Mouse (Mus musculus) thymus, postnatal 36 days (tissue): ENCODE results near the gene Vhl.

ENCODE experiments used
- DNase-seq, 2 experiments: peaks; one replicate each; pipeline ENCODE4 v3.0.0; 2022; ENCODE audit warnings: mixed read lengths in 2 of 2

Vhl gene

GRCm38 (mm10) chr6:113623941-113624751, at the start of gene Vhl:
Gene Vhl, plus strand, starts transcription at chr6:113623959.
- peak; percentile 83 to 86 for DNase-seq

- no peak for DNase-seq
These were observed 47.7 kb upstream of the Vhl start for GRCm38 (mm10) chr6:113576044-113576443.

- DNase-seq: no peak
These were observed 44.5 kb upstream of the Vhl start for GRCm38 (mm10) chr6:113579306-113579705.

GRCm38 (mm10) chr6:113583023-113583422, 40.7 kb upstream of the Vhl start:
- DNase-seq: no peak

DNA sequence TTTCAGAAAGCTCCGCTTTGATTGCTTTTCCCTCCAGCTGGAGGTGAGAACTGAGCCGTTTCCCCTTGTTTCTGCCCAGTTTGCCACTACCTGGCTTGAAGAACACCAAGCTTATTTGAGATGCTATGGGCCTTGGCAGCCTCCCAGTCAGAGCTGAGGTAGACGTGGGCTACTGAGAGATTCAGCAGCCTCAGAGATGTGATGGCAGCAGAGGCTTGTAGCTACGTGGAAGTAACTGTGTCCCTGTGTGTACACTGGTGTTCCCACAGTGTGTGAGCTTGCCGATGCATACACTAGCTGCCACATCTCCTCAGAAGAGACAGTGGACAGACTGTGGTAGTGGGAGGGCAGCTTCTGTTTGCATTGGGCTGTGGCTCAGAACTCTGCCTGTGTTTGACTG, 38.7 kb upstream of the Vhl start:
- DNase-seq: no peak

GRCm38 (mm10) chr6:113586466-113587183, 37.1 kb upstream of the Vhl start:
- no peak for DNase-seq

DNA sequence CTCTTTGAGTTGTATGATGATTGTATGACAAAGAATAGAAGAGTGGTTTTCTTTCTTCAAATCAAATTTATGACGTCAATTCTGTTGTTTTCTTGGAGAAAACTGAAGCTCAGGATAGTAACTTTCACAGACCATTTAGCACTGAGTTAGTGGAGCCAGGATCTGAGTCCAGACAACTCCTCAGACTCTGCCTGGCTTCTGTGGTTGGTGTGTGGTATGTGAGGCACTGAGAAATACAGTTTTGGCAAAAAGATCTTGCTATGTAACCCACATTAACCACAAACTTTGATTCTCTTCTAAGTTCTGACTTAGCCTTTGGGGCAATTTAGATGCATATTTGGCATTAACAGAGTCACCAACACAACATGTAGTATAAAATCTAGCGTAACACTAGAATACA, 31.1 kb upstream of the Vhl start:
- DNase-seq: no peak

GRCm38 (mm10) chr6:113597945-113598344, 25.8 kb upstream of the Vhl start:
- DNase-seq: no peak

DNA sequence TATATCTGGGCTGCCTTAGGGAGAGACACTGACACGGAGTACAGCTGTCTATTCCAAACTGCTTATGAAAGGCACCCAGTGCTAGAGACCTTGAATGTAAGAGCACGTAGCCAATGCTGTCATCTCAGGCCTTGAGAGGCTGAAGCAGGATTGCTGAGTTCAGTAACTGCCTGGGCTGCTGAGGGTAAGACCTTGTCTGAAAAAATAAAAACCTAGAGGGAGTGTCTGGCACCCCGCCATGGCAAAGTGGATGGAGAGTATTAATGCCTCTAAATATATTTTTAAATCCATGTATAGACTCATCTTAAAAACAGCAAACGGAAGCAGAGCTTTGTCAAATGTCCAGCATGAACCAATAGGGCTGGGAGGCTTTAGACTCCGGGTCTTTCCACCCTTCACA, 23.9 kb upstream of the Vhl start:
- DNase-seq: no peak

DNA sequence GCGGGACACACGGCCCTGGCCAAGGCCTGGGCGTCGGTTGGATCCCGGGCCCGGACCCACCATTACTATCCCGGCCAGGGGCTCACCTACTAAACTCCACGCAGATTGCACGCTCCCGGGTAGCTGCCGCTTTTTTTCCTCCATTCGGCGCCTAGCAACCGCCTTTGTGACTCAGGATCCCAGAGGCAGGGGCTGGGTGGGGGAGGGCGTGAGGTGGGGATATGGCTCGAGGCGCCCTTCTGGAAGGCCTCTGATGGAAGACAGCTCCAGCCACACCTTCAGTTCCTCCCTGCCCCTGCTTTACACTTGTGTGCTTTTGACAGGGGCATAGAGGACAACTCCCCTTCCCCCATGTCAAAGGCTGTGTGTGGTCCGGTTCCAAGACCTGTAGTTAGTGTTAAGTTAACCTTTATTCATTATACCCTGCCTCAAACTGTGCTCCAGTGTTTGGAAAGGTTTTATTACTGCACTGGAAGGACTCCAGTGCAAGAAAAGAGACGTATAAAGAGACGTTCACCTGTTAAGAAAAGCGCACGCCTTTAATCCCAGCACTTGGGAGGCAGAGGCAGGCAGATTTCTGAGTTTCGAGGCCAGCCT, 23.1 kb upstream of the Vhl start, which contains the start of gene Fancd2os:
Gene Fancd2os (minus strand): TSS at position 173 of the 597 bp plus-strand sequence.
- no peak for DNase-seq

DNA sequence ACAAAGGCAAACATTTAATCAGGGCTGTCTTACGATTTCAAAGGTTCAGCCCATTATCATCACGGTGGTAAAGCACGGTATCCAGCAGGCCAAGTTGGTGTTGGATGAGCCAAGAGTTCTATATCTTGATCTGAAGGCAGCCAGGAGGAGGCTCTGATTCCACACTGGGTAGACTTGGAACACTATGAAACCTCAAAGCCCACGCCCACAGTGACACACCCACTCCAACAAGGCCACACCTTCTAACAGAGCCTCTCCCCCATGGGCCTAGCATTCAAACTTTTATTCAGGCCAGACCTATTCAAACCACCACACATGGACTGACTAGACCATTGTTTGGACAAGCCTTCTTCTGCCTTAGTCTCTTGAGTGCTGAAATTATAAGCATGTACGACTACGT, 20.9 kb upstream of the Vhl start:
- no peak for DNase-seq

- peak in 1 of 2 experiments; percentile 12 for DNase-seq
These were observed 19.8 kb upstream of the Vhl start for GRCm38 (mm10) chr6:113603993-113604392.

- peak; percentile 85 to 88 for DNase-seq
These were observed 19.1 kb upstream of the Vhl start, which contains the start of gene Brk1 for GRCm38 (mm10) chr6:113604432-113605223. Gene Brk1, plus strand, starts transcription at chr6:113604772.

DNA sequence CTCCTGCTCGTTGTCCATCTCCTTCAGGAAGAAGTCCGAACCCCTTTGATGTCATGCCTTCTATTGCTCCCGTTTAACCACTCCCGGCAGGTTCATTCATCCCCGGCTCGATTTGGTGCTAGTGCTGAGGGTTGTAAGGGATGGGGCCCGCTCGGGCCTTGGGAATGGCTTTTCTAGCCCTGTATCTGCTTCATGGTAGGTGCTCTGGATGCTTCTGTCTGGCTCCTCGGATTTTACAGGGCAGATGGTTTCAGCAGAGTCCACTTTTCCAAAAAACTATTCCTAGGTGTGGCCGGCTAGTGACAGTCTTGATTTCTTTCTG, 18.6 kb upstream of the Vhl start:
- no peak for DNase-seq

DNA sequence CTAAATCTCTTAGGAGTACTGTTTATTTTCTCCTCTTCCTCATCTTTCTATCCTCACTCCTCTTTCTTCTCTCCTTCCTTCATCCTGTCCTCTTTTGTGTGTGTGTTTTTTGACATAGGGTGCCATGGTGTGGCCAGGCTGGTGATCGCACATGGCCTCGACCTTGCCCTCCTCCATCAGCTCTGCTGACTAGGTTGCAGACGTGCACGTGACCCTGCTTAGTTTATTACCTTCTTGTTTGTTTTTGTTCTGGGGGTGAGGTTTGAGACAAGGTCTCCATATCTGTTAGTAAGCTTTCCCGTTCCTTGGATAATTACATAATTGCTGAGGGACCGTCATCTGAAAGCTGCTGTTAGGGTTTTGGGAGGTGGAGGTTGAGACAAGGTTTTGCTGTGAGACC, 14.9 kb upstream of the Vhl start:
- DNase-seq: no peak

GRCm38 (mm10) chr6:113609293-113609692, 14.5 kb upstream of the Vhl start:
- no peak for DNase-seq

- no peak for DNase-seq
These were observed 11.3 kb upstream of the Vhl start for GRCm38 (mm10) chr6:113612258-113612969.

GRCm38 (mm10) chr6:113614152-113614551, 9.6 kb upstream of the Vhl start:
- DNase-seq: no peak

DNA sequence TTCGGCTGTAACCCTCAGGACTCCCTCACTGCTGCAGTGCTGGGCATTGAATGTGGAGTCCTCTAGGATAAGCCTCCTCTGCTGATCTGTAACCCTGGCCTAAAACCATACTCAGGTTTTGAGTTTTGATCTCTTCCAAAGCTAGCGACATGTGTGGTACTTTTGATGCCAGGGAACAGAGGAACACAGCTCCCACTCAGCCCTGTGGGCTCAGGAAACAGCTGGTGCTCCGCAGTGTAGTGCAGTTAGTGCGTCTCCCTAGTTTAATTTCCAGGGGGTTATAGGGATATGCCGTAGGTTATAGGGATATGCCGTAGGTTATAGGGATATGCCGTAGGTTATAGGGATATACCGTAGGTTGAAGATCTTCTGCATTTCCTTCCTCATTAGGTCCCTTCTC, 8.8 kb upstream of the Vhl start:
- DNase-seq: no peak

- DNase-seq: no peak
These were observed 8.3 kb upstream of the Vhl start for GRCm38 (mm10) chr6:113615489-113615888.

- DNase-seq: no peak
These were observed 373 bp upstream of the Vhl start for GRCm38 (mm10) chr6:113623386-113623785.
